Mouse (Mus musculus) lung, postnatal 4 days (tissue): ENCODE measurements around the gene Samd4.

Source experiments
- DNase-seq, 2 experiments: peaks; one replicate each; pipeline ENCODE4 v3.0.0; 2021

Samd4 gene

DNA sequence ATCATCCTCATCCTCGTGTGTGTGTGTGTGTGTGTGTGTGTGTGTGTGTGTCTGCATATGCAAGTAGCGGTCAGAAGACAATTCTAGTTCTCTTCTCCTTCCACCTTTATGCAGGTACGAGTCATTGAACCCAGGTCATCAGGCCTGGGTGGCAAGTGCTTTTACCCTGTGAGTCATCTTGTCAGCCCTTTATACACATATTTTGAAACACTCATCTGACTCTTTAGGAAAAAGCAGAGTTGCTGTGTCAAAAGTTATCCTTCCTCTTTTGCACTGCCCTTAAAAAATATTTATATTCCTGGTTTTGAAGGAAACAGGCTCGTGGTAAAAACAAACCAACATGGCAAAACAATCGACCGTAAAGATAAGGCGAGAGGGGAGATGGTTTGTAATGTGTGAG, 29.8 kb downstream of the Samd4 start:
- DNase-seq = no peak

DNA sequence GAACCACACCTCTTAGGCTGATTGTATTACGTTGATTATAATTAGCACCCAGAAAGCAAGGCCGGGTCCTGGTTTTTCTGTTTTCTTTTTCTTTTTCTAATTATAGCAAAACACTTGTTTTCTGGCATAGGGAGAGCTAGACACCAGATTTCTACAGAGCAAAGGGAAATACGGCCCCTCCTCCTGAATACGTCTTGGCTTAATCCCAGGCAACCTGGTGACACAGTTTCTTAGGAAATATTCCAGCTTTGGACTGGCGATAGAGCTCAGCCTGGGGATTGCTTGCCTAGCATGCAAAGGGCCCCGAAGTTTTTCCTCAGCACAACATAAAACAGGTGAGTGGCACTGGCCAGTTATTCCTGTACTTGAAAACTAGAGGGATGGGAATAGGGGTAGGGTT, 31.7 kb downstream of the Samd4 start:
- no peak for DNase-seq

DNA sequence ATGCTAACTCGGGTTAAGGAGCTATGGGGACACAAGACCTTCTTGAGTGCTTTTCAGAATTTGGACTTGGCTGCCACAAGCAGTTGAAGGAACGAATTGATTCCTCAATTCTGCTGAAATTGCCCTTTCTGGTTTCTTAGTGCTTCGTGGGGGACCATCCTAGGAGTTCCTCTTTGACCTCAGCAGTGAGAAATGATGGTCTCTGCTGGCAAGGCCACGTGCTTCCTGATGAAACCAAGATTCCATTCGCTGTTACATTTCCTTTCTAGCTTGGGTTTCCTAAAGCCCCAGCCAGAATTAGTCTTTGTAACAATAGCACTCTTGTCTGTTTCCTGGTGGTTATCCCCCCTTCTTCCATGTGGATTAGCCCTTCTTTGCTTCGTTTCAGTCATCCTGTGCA, 32.9 kb downstream of the Samd4 start:
- DNase-seq = no peak

GRCm38 (mm10) chr14:46916581-46916980, 33.9 kb downstream of the Samd4 start:
- no peak for DNase-seq

- DNase-seq = no peak
Measured at GRCm38 (mm10) chr14:46917136-46917535, 34.5 kb downstream of the Samd4 start.

GRCm38 (mm10) chr14:46917581-46917980, 34.9 kb downstream of the Samd4 start:
- no peak for DNase-seq

- no peak for DNase-seq
Measured at GRCm38 (mm10) chr14:46920496-46920895, 37.8 kb downstream of the Samd4 start.

- DNase-seq = no peak
Measured at GRCm38 (mm10) chr14:46921178-46921975, 38.7 kb downstream of the Samd4 start.

DNA sequence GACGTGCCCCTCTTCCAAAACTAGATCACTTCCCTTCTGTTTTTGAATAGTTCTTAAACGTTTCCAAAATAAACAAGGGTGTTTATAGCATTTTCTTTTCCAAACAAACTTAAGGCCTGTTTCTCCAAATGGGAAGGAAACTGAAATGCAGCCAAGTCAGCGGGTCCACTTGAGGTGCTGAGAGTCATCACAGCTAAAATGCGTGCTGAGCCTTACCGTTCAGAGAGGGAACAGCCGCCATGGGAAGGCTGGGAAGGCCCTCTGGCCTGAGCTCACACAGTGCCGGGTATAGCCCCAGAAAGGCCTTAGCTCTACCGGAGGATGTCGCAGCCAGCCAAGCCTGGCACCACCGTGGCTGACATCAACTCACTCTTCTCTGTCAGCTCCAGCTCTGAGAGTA, 41.3 kb downstream of the Samd4 start:
- peak; percentile 53 to 65 for DNase-seq

GRCm38 (mm10) chr14:46924422-46924821, 41.8 kb downstream of the Samd4 start:
- DNase-seq = peak in 1 of 2 experiments; percentile 40

DNA sequence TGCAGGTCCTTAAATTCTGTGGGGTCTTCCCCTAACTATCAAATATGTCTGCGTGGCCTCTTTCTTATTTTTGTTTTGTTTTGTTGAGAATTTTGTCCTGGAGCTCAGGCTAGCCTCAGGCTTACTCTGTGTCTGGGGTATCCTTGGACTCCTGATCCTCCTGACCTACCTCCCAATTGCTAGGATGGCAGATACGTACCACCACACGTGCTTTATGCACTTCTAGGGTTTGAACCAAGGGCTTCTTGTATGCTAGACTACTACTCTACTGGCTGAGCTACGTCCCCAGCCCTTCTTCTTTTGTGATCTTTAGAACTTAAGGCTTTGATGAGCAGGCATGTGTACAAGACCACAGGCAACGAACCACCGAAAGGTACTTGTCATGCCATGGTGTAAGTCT, 45.9 kb downstream of the Samd4 start:
- no peak for DNase-seq

DNA sequence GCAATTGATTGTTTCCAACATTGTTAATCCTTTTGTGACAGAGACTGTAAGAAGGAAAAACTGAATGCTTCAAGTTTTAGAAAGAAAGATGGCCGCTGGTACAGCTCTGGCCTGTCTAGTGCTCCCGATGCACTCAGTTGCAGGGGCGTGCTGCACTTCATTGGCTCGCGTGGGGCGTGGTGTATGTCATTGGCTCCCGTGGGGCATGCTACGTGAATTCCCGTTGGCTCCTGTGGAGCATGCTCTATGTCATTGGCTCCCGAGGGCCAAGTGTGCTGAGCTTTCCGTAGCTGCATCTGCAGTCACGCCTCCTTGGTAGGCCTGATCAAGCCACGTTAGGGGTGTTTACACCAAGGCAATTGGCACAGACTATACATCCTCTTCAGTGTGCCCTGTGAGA, 49.5 kb downstream of the Samd4 start:
- DNase-seq = no peak

- peak; percentile 51 to 70 for DNase-seq
Measured at GRCm38 (mm10) chr14:46932708-46933107, 50.1 kb downstream of the Samd4 start.

GRCm38 (mm10) chr14:46941077-46941476, 58.4 kb downstream of the Samd4 start:
- DNase-seq = no peak

- peak; percentile 49 to 54 for DNase-seq
Measured at GRCm38 (mm10) chr14:46941896-46942812, 59.5 kb downstream of the Samd4 start.

DNA sequence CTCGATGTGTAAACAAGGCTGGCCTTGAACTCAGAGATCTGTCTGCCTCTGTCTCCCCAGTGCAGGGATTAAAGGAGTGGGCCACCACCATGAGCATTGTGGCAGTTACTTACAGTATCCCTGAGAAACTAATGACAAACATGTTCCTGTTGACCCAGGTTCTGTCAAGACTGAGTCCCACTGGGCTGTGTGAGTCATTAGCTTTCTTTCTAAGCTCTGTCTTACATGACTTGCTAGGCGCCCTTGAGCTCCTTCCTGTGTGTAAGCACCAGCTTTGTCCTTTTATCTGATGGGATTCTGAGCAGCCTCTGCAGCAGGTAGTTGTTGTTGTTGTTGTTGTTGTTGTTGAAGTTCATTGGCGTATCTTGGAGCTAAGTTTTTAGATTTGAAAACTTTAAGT, 61.8 kb downstream of the Samd4 start:
- no peak for DNase-seq

- DNase-seq = no peak
Measured at GRCm38 (mm10) chr14:46945903-46946490, 63.3 kb downstream of the Samd4 start.

DNA sequence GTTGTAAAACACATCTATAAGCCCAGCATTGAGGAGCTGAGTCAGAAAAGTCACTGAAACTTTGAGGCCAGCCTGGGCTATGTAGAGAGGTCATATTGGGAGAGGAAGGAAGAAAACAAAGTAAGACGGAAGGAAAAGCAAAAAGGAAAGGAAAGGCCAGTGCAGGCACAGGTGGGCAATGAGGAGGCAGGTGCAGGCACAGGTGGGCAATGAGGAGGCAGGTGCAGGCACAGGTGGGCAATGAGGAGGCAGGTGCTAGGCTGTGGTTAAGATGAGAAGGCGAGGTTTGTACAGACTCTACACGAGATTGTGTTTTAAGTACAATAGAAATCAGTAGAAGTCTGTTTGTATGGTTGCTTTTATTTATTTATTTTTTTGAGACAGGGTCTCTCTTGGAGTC, 65.0 kb downstream of the Samd4 start:
- DNase-seq = no peak

DNA sequence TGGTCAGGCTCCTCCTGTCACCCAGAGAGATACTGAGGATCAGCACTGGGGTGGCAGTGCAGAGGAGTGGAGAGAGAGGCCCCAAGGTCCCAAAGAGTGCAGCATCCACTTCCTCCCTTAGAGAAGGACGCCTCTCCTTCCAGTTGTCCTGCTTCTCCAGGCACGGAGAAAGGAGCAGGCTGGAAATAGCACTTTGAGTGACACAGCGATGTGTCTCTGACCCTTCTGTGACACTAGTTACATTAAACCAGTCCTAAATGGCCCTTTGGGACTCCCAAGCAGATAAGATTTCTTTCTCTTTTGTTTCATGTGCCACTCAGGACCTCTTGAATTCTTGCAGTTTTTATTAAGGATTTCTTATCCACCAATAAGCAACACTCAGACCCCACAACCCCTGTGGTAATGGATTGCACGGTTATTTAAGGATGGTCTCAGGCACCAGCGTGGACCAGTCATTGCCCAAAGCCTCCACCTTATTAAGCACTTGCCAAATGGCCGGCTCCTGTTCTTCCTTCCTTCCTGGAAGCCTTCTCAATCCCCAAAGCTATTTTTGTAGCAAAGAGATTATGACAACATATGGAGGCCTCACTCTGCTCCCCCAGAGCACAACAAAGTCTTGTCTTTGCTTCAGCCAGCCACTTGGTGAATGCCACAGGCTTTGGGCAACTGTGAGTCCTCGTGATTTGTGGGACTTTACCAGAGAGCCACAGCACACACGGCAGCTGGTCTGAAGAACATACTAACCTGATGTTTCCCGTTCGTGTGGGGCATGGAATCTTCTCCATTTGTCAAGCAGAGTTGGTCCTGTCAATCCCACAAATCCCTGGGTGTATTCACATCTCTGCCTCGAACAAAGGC, 68.1 kb downstream of the Samd4 start:
- no peak for DNase-seq

DNA sequence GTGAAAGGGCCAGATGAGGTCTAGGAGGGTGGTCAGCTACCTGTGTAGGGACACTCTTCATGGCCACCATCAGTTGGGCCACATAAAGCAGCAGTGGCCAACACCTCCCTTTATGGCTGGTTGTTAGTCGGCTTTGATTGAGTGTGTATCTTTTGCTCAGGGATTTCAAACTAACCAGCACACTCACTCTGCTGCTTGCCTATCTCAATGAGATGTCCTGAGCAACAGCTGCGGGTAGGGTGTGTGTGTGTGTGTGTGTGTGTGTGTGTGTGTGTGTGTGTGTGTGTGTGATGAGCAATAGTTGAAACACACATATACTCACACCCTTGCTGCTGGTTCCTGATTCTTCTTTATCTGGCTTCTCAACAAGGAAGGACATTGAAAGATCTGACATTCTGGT, 69.6 kb downstream of the Samd4 start:
- no peak for DNase-seq

- DNase-seq = no peak
Measured at GRCm38 (mm10) chr14:46955109-46955508, 72.5 kb downstream of the Samd4 start.

DNA sequence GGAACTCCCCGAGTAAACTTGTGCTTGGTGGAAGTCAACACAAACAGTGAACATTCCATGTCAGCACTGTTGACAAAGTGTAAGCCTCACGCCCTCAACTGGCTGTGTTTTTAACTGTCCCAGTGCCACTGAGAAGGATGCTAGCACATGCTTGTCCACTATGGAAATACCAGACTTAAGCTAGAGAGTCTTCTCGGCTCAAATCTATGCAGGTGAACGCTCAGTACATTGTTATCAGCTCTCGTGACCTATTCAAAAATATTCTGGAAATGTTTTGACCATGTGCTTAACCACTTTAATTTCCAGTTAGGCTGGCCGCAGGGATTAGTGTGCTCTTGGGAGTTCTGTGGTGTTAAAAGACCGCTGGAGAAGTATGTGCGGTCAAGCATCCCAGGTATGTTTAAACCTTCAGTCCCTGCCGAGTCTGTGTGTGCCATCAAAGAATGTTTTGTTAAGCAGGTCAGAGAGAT, 73.0 kb downstream of the Samd4 start:
- peak; percentile 29 to 37 for DNase-seq
